Mouse (Mus musculus) liver, adult 2 months (tissue): ENCODE measurements at regions not wholly inside any gene's neighbourhood (a gene's known extent, or its start where the extent isn't known, plus 50 kb on each side); places are given as distances from the start of the nearest gene placed in this dataset.

ENCODE experiments used
- CTCF ChIP-seq: fragments of 200-500 bp; IDR thresholded peaks from 2 replicates; pipeline ENCODE4 v1.5.1; 2011; ENCODE audit warnings: low read depth, low read length, control low read depth
- POLR2A ChIP-seq: fragments of 200-500 bp; IDR thresholded peaks from 2 replicates; pipeline ENCODE4 v1.6.1; 2011; ENCODE audit warnings: low read length, control low read depth; ENCODE audit not compliant: insufficient read depth; ENCODE audit errors: extremely low read depth

DNA sequence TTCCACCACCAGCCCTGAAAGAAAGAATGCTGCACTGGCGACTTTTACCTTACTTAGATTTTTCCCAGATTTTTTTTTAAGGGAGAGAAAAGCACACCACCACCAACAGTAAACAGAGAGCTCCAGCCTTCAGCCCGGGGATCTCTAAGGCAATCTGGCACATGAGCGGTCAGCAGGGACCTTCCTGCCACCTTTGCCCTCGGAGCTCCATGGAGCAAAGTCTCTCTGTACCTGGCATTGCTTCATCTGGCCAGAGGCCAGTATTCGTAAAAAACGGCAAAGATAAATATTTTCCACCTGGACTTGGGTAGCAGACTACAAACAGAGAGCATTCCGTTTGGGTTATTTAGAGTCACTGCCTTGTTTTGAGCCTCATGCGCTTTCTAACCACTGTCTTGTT, 58.4 kb upstream of the Dio3 start:
- TF ChIP-seq POLR2A (no peak), CTCF (no peak)
